ENCODE assay signal across 8 mouse cellular contexts in genomic region chr11:113326387-113327011, GRCm38 (mm10).
DNase-seq lines count a peak whose midpoint lies in the region; ATAC-seq and TF ChIP-seq lines count a peak whose summit lies in the region.

No protein-coding gene starts in this region.

- H3K4me1 ChIP-seq in hindbrain, embryonic 16.5 days (ENCODE audit: control insufficient read depth, insufficient read depth, low read depth, low read length), result peaks cover 8% of the 10 kb centered on the region
- no peaks in the 10 kb centered on the region for H3K4me1 ChIP-seq in spleen, adult 2 months (ENCODE audit: control insufficient read depth, insufficient read depth, insufficient read length)

- H3K27ac ChIP-seq in hindbrain, embryonic 16.5 days (ENCODE audit: low read depth, low read length), result 0 out of 2 replicates have a peak overlapping the region, but pooled peaks have one; percentile 42
- H3K27ac ChIP-seq in left cerebral cortex, adult 2 months, result no peak overlapping the region
- H3K27ac ChIP-seq in spleen, adult 2 months (ENCODE audit: insufficient read depth, low read length), result no peak overlapping the region

- TF ChIP-seq CTCF in left cerebral cortex, adult 2 months (IDR thresholded peaks at IDR 0.05), result peak; percentile 75
- peak; percentile 82 for TF ChIP-seq CTCF in spleen, adult 2 months (IDR thresholded peaks at IDR 0.05; ENCODE audit: extremely low read depth, insufficient read depth, insufficient read length, insufficient replicate concordance)

- ATAC-seq in hindbrain, embryonic 16.5 days, result peak; percentile 67
- peak; percentile 95 for ATAC-seq in megakaryocyte-erythroid progenitor cell, adult 5-6 weeks (replicated peaks; ENCODE audit: low FRiP score, low TSS enrichment, poor library complexity, severe bottlenecking)
- ATAC-seq in erythroid progenitor cell, adult 5-6 weeks (replicated peaks; ENCODE audit: low FRiP score, poor library complexity, severe bottlenecking), result no peak

- 0 out of 2 replicates have a peak overlapping the region, but pooled peaks have one; percentile 7 for H3K4me3 ChIP-seq in hindbrain, embryonic 16.5 days (ENCODE audit: low read length)
- H3K4me3 ChIP-seq in left cerebral cortex, adult 2 months, result no peak overlapping the region
- no peak overlapping the region for H3K4me3 ChIP-seq in spleen, adult 2 months (ENCODE audit: extremely low read depth, insufficient read depth, insufficient read length)

- intact Hi-C loops in left cerebral cortex, adult 2 months (cut with DNase I), result no loop called here

- 16% methylated on average over 18 of the region's 18 CpGs for WGBS in hindbrain, embryonic 16.5 days
- 48% methylated on average over 18 of the region's 18 CpGs for WGBS in spleen, adult 2 months

- no peaks in the 10 kb centered on the region for H3K9me3 ChIP-seq in hindbrain, embryonic 16.5 days (ENCODE audit: control insufficient read depth, low read length)

- DNase-seq in adipocyte (ENCODE audit: low spot score), result peak; percentile 4
- DNase-seq in cerebellum, postnatal 36 days, result peak; percentile 59 to 65
- DNase-seq in gastrocnemius, postnatal 10 days, result peak; percentile 78
- DNase-seq in left cerebral cortex, adult 2 months (ENCODE audit: extremely low spot score in 1 of 2, low spot score in 2 of 2), result peak; percentile 35 to 69
- peak in 1 of 2 experiments; percentile 56 for DNase-seq in spleen, adult 2 months (ENCODE audit: low read depth in 1 of 2, low spot score in 2 of 2)

- H3K4me2 ChIP-seq in hindbrain, embryonic 16.5 days (ENCODE audit: low read length), result peak overlapping the region; percentile 42

- no peak overlapping the region for H3K9ac ChIP-seq in hindbrain, embryonic 16.5 days (ENCODE audit: low read depth, low read length)

- H3K27me3 ChIP-seq in hindbrain, embryonic 16.5 days (replicated peaks; ENCODE audit: control insufficient read depth, insufficient read depth, low read length), result no peaks in the 10 kb centered on the region
- H3K27me3 ChIP-seq in spleen, adult 2 months (ENCODE audit: control insufficient read depth, insufficient read depth, low read length), result no peaks in the 10 kb centered on the region

- no peak for TF ChIP-seq POLR2A in spleen, adult 2 months (IDR thresholded peaks at IDR 0.05; ENCODE audit: low read depth, low read length)

- H3K36me3 ChIP-seq in hindbrain, embryonic 16.5 days (ENCODE audit: control insufficient read depth, insufficient read depth, low read length), result no peaks in the 10 kb centered on the region
- no peaks in the 10 kb centered on the region for H3K36me3 ChIP-seq in spleen, adult 2 months (ENCODE audit: control insufficient read depth, insufficient read depth, low read length)
